Mouse (Mus musculus): ENCODE results near the gene Ptcd1. TPM values are rescaled to one million over a fixed set of nuclear protein-coding genes. Genes with fewer than 3 reads are reported as not detected.
A peak's percentile ranks its signal among the peaks of the same experiment; 100 is the strongest.
"Not testable (repeated sequence)": the region's sequence is repeated elsewhere in the genome, so short reads cannot be mapped to it uniquely, and the experiment has no call there.

Gene Ptcd1
- total RNA-seq, 2 experiments from 2014 or later = 9.3 to 14.7 TPM

DNA sequence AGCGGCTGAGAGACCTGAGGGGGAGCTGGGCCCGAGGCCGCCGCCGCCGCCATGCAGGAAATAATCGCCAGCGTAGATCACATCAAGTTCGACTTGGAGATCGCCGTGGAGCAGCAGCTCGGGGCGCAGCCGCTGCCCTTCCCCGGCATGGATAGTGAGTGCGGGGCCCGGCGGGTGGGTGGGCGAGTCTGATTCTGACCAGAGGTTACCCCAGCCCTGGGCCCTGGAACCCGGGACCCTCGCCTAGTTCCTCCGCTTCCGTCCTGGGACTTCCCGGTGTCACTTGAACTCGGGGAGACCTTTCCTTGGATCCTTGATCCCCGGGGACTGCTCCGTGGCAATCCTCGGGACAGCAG is 376 bp upstream of the Ptcd1 start:
- no peak for ATAC-seq (replicated peaks; ENCODE audit: poor library complexity, severe bottlenecking)

DNA sequence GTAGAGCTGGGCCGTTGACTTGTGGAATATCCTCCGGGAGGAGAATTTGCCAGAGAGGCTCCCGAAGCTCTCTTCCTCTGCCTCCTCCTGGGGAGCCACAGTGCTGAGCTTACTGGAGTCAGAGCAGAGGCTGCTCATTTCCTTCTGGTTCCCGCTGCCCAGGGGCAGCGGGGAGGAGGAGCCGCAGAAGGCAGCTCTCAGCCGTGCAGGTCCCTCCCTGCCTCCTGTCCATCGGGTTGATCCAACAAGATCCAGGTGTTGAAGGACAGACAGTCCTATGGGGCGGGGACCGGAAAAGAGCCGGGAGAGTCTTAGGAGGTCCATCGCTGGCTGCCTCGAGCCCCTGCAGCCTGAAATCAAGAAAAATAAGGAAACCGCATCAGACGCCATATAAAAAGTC is 1.7 kb downstream of the Ptcd1 start:
- ATAC-seq (replicated peaks; ENCODE audit: poor library complexity, severe bottlenecking) = no peak

DNA sequence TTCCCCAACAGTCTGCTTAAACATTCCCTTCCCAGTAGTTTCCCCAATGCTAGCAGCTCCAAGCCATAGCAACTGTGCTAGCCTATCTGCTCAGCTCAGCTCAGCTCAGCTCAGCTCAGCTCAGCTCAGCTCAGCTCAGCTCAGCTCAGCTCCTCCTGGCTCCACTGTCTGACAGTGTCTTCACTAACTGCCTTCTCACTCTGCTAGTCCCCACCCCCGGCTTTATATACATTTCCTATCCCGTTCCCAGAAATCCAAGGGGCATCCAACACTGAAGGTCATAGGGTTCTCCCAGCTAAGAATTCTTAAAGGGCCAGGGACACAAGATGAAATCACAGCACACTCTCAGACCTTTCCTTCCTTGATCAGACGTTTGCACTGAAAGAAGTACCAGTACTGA is 2.2 kb downstream of the Ptcd1 start:
- no peak for ATAC-seq (replicated peaks; ENCODE audit: poor library complexity, severe bottlenecking)

DNA sequence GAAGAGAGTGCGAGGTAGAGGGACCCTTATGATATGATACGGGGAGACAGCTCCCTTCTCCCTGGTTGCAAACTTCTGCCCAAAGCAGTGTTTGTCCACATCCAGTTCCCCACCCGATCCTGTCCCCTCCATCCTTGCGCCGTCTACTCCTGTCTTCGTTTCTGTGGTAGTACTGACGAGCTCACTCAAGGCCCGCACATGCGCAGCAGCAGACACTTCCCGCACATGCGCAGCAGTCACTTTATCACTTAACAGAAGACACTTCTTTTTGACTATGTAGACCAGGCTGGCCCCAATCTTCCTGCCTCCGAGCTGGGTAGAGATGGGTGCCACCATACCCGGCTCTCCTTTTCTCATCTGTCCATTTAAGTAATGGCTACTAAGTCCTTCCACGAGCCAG is 5.5 kb downstream of the Ptcd1 start:
- no peak for ATAC-seq (replicated peaks; ENCODE audit: poor library complexity, severe bottlenecking)

DNA sequence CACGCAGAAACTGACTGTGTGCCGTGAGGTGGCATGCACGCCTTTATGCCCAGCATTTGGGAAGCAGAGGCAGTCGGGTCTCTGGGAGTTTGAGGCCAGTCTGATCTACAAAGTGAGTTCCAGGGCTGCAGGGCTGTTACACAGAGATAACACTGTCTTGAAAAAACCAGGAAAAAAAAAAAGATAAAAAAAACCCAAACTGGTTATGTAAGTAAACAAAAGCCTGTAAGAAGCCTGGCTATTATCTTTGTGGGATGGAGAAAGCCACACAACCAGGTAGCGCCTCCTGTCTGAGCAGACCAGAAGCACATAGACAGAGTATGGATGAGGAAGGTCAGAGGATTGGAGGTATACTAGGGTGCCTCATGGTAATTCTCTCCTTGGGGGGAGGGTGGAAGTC is 14.2 kb downstream of the Ptcd1 start:
- ATAC-seq (replicated peaks; ENCODE audit: poor library complexity, severe bottlenecking) = no peak

DNA sequence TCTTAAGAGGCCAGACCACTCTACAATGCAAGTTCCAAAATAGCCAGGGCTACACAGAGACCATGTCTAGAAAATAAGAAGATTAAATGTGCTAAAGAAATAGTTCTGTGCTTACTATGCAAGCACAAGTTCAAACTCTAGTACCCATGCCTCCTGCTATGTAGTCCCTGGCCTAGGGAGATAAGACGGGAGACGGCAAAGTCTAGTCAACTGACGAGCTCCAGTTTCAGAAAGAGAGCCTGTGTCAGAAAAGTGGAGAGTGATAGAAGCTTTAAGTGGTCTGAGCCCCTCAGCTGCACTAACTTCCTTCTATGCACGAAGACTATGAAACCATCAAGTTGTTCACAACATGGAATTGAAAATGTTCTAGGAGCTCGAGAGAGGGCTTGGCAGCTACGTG is 17.6 kb downstream of the Ptcd1 start:
- ATAC-seq (replicated peaks; ENCODE audit: poor library complexity, severe bottlenecking) = no peak

DNA sequence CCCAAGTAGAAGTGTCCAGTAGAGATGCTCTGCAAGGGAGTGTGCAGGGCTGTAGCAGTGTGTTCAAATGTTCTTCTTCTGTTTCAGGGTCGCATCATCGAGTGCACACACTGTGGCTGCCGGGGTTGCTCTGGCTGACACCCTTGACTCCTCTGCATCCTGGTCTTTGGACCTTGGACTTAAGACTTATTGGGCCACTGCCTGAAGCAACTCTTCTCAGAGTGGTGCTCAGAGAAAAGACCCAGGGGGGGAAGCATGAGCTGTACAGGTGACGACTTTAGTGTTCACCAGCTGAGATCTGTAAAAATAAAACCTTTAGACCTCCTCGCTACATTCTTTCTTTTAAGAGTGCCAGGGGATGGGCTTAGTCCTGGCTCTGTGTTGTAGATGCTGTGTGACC is 19.2 kb downstream of the Ptcd1 start:
- ATAC-seq (replicated peaks; ENCODE audit: poor library complexity, severe bottlenecking) = no peak

DNA sequence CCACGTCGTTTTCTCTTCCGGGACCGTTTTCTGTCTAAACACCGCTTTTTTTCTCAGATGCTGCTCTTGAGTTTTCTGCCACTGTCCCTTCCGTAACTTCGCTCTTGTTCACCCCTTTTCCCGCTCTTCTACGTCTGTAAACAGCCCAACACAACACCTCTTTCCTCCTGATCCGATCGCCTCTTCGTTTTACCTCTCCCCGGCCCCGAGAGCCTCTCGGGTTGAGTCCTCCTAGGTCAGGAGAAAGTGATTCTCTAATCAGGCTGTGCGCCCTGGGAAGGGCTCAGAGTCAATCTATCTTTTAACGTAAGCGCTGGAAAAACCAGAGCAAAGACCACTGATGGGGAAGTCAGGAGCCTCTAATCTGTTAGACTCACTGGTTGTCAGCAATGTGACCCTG is 26.3 kb downstream of the Ptcd1 start:
- 0 out of 2 replicates have a peak, but pooled peaks have one; percentile 5 for ATAC-seq (replicated peaks; ENCODE audit: poor library complexity, severe bottlenecking)

DNA sequence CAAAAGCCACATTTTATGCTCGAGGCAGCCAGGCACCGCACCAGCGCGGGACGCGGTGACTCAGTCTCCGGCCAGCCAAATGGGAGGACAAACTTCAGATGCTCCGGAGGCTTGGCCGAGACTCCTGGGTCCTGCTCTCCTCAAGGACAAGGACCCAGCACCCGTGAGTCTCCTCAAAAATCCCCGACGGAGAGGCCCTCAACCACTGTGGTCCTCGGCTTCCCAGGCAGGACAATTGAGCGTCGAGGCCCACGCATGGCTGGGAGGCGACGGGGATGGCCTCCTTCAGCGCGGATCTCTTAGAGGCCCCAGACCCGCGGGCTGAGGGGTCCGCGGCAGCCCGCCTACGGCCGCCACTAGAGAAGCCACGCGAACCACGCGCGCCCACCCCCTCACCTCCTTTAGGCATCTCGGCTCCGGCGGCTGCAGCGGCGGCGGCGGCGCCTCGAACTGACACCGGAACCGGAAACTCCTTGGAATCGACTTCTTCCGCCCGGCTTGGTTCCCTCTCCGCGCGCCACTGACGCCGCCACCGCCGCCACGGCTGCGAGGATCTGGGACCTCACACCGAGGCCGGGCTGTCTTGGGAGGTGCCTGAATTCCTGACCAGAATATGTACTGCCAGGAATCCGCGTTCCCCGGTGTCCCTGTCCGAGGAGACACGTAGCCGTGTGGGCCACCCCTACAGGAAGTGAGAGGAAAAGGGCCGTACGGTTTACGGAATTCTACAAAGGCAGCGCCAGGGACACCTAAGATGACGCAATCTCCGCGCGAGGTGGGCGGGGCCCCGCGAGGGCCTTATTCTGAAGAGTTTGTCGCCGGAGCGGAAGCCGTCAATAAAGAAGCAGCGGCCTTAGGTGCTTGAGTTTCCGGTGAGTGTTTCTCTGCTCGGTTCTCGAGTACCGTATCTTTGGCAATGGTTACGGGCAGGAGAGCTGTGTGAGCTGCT is 27.1 kb downstream of the Ptcd1 start, which contains the start of the genes Pdap1 and Bud31:
Gene Pdap1, minus strand, starts transcription at position 668 of the 949 bp plus-strand sequence.
Gene Bud31, plus strand, starts transcription at position 792 of the 949 bp plus-strand sequence.
- peak; percentile 90 for ATAC-seq (replicated peaks; ENCODE audit: poor library complexity, severe bottlenecking)

DNA sequence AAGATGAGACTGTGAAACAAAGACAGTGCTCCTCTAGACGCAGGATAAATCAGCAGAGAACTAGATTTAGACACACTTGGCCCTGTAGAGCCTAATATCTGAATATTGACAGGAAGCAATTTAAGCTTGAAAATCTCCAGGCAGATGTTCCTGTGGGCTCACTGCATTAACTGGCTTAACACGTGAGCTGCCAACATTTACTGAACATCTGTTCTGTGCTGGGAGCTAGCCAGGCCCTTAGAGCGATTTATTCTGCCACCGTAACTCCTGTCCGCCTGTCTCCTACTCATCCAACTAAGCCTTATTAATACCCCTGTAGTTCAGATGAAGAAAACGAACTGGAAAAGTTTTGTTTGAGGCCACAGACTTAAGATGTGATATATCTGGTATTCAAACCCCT is 28.1 kb downstream of the Ptcd1 start:
- ATAC-seq (replicated peaks; ENCODE audit: poor library complexity, severe bottlenecking) = no peak

DNA sequence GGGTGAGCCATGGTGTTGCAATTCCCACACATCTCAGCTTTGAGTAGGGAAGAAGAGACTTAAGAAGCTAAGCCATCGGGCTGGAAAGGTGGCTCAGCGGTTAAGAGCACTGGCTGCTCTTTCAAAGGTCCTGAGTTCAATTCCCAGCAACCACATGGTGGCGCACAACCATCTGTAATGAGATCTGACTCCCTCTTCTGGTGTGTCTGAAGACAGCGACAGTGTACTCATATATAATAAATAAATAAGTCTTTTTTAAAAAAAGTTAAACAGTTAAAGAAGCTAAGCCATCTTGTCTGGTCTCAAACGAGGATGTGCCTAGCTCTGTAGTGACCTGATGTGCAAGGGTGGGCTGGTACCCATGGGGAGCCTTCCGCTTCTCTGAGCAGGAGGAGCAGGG is 33.6 kb downstream of the Ptcd1 start:
- not testable (repeated sequence) for ATAC-seq (replicated peaks; ENCODE audit: poor library complexity, severe bottlenecking)

DNA sequence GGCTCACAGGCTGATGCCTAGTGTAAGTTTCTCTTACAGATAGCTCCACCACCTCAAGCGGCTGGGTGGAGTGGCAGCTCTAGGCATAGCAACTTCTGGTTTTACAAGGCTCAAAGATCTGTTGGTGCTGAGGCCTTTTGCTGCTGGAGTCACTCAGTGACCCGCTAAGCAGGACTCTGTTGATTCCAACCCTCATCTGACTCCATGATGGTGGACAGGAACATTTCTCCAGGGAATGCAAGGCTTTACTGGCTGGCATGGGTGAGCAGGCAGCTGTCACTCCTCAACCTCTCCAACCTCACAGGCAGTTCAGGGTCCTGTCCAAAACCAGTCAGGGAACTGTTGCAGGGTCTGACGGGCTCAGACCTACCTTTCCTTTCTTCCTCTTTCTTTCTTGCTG is 35.9 kb downstream of the Ptcd1 start:
- ATAC-seq (replicated peaks; ENCODE audit: poor library complexity, severe bottlenecking) = peak; percentile 36; the same call in 1 of the 2 replicates

DNA sequence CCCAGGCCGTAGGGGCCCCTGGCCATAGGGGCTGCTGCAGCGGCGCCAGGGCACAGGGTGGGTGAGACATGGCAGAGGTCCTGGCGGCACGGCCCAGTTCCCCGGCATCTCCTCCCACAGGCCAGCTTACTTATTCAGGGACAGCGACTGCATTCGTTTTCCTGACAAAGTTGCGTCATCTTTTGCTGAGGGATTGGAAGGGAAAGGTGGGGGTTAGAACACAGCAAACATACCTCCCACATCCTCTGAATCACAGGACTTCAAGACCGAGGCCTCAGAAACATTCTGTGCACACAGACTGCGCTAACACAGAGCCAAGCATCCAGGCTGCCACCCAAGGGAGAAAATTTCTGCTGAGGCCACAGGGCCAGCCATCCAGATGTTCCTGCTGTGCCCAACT is 36.7 kb downstream of the Ptcd1 start:
- ATAC-seq (replicated peaks; ENCODE audit: poor library complexity, severe bottlenecking) = no peak

DNA sequence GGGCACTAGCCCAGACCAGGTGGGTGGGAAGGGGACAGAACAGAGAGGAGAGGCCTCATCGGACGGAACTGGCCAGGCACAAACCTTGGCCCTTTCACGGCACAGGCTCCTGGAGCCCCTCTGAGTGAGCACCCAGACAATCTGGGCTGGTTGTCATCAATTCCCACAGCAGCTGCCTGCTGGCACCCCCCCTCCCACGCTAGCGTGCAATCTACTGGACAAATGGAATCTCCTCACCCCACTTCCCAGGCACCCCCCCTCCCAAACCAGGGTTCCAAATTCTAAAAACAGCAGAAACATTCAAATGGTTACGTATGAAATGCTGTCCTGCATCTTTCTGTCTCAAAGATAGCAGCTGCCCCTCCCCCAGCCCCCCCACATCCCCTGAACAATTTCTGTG is 37.1 kb downstream of the Ptcd1 start:
- ATAC-seq (replicated peaks; ENCODE audit: poor library complexity, severe bottlenecking) = not testable (repeated sequence)

DNA sequence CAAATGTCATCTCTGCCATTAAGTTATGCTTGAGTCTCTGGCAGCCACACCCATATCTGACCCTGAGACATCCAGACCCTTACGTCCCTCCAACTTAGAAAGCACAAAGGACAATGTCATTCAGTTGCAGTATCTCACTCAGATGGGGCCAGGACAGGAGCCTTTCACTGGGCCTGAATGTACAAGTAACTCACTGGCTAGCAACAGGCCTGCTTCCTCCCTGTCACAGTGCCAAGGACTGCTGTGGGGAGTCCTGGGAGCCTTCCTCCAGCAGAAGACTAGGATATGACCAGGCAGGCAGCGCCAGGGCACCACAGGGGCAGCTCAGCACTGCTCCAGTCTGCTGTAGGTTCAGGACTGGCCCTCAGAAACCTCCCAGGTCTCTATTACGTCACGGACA is 37.8 kb downstream of the Ptcd1 start:
- no peak for ATAC-seq (replicated peaks; ENCODE audit: poor library complexity, severe bottlenecking)

DNA sequence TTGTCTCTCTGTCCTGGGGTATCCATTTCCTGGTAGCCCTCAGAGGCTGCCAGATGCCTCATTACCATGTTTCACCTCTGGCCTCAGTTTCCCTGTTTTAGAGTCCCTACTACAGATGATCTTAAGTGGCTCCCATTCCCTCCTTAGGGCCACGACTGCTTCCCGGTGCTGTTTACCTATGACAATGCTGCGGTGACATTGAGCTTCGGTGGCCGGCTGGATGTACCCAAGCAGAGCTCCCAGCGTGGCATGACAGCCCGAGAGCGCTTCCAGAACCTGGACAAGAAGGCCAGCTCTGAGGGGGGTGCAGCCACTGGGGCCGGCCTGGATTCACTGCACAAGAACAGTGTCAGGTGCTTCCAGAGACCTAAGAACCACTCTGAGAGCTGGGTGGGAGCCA is 40.3 kb downstream of the Ptcd1 start:
- ATAC-seq (replicated peaks; ENCODE audit: poor library complexity, severe bottlenecking) = no peak

DNA sequence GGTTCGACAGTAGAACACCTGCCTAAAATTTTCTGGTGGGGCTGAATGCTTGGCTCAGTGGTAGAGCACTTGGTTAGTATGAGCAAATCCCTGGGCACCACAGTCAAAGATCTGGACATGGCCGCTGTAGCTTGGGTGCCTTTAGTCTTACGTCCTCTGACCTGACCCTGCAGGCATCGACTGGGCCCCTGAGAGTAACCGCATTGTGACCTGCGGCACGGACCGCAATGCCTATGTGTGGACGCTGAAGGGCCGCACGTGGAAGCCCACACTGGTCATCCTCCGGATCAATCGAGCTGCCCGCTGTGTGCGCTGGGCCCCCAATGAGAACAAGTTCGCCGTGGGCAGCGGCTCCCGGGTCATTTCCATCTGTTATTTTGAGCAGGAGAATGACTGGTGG is 43.5 kb downstream of the Ptcd1 start:
- no peak for ATAC-seq (replicated peaks; ENCODE audit: poor library complexity, severe bottlenecking)

DNA sequence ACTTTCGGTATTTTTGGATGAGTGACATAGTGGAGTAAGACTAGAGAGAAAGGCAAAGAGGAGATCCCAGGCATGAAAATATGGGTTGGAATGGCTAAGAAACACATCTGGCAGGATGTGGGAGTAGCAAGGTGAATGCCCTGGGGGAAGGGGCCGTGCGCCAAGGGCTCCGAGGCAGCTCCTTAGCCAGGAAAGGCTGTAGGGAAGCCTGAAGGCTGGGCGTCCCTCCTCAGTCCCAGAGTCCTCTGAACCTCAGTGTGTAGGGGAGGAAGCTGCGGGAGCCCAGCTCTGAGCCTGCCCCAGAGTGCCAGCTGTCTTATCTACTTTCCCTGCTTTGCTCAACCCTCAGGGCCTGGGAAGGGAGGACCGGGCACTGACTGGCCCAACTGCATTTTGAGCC is 46.0 kb downstream of the Ptcd1 start:
- no peak for ATAC-seq (replicated peaks; ENCODE audit: poor library complexity, severe bottlenecking)

DNA sequence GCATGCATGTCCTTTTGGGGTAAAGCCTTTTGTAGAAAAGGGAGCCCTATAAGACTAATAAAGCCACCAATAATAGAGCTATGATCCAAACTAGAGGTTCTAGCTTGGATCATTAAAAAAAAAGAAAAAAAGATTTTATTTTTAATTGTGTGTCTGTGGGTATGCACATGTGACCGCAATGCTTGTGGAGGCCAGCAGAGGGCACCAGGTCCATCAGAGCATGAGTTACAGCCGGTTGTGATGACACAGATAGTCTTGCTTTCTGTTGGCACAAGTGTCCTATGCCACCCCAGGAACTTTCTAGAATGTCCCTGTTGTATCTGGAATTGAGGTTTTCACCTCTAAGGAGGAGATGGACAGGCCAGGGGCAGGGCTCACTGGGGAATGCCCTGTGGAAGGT is 47.5 kb downstream of the Ptcd1 start:
- ATAC-seq (replicated peaks; ENCODE audit: poor library complexity, severe bottlenecking) = peak; percentile 18; the same call in 1 of the 2 replicates

DNA sequence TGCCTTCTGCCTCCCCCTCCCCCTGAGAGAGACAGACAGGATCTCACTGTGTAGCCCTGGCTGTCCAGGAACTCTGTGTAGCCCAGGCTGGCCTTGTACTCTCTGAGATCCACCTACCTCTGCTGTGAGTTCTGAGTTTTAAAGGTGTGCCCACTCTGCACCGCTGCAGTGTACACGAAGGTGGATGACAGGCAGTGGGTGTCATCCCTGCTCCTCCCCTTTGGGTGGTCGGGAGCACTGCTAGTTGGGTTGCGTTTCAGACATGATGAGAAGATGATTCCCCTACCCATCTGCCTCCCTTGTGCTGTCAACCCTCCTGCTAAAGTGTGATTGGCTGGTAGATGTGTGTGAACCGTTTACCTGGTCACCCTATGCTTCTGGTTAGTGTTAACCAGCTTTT is 48.4 kb downstream of the Ptcd1 start:
- no peak for ATAC-seq (replicated peaks; ENCODE audit: poor library complexity, severe bottlenecking)

DNA sequence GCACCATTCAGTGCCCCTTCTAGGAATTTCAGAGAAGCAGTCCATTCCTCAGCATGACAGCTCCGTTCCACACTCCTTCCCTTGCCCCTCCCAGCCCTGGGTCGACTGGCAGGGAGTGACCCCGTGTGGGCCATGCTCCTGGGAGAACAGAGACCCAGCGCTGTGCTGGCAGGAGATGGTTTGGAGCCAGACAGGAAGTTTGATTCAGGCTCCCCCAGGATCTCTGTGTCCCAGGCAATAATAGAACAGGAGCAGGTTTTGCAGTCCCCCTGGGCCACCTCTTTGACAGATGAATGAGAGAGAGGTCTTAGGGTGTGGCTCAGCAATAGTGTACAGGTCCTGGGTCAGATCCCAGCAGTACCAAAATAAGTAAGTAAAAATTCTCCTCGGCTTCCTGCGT is 48.9 kb downstream of the Ptcd1 start:
- no peak for ATAC-seq (replicated peaks; ENCODE audit: poor library complexity, severe bottlenecking)

DNA sequence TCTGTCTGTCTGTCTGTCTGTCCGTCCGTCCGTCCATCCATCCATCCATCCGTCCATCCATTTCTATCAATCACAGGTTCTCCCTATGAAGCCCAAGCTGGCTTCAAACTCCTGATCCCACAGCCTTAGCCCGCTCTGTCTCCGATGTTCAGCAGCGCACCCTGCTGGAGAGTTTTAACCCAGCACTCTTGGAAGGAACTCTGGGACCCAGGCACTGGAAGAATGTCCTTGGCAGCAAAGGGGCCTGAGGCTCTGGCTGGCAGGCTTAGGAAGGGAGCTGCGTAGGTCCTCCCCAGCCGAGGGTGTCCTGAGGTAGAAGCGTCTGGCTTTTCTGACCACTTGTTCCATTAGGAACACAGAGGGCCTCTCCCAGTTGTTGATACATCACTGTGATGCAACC is 50.0 kb downstream of the Ptcd1 start:
- ATAC-seq (replicated peaks; ENCODE audit: poor library complexity, severe bottlenecking) = peak; percentile 9; the same call in 1 of the 2 replicates
